Mouse (Mus musculus) neutrophil, adult 5-6 weeks (primary cell): ENCODE results near the gene Foxb2. TPM values are rescaled to one million over a fixed set of nuclear protein-coding genes. Genes with fewer than 3 reads are reported as not detected.
"Not testable (repeated sequence)": the region's sequence is repeated elsewhere in the genome, so short reads cannot be mapped to it uniquely, and the experiment has no call there.

Experiments
- ATAC-seq: fragments of 151-379, 151-347 bp; 2 replicates; pipeline ENCODE4 v1.8.0; 2017; ENCODE audit warnings: mild to moderate bottlenecking, moderate TSS enrichment; ENCODE audit not compliant: insufficient number of reproducible peaks, poor library complexity, low FRiP score, severe bottlenecking; ENCODE audit errors: extremely low read depth
- total RNA-seq: library from RNA; stranded (forward); fragments of 200-1000 nt; gene quantifications from 2 replicates; pipeline ENCODE4 v1.2.3, GENCODE M21; 2017

Foxb2 gene
- total RNA-seq, result not detected in 2 replicates

- ATAC-seq, result no peak
Observed at GRCm38 (mm10) chr19:16873221-16873861, at the start of gene Foxb2. Gene Foxb2, minus strand, starts transcription at chr19:16873805.

DNA sequence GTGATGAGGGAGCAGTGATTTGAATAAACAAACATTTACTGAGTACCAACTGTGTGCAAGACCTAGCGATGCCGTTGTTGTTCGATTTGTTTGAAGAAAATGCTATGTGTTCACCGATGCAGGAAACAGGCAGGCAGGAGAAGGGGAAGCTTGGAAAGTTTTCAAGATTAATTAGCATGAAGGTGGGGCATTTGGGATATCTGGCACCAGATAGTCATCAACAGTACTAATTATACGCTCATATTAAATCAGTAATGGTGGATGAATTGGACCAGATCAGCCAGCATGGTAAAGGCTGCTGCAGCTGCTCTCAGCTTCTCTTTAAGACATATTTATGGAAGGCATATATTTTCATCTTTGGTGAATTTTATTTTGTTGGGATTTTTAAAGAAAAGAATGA lies 37.9 kb upstream of the Foxb2 start:
- ATAC-seq, result no peak

DNA sequence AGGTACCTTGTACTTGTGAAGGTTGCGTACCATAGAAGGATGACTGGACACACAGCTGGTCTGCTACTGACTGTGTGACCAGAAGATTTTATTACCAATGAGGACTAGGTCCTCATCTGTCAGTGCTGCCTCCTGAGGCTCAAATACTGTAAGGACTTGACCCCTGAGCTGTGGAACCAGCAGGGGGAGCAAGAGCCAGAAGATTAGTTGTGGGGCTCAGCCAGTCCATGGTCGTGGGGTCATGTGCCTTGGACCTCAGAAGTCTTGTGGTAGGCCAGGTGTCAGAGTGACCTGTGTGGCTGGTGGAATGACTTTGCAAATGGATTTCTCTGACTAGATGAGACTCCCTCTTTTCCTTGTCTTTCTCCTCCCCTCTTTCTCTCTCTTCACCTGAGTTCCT lies 29.5 kb upstream of the Foxb2 start:
- no peak for ATAC-seq

DNA sequence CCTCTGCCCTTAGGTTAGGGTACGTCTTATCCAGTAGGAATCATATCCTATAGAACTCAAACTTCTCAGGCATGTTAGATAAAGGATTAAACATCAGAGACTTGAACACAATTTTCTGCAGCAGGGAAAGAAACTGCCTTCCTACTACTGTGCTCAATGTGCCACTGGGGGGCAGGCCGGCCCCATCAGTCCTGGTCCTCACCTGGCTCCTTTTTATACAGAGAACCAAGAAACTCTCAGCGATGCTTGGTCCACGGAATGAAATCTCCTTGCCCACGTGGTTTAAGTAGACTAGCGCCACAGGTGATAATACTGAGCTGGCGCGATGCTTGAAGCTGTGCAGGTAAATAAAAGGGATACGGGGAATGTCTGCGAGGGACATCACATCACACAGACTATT lies 26.1 kb upstream of the Foxb2 start:
- ATAC-seq, result no peak

- ATAC-seq, result no peak
Observed at GRCm38 (mm10) chr19:16898576-16898975, 25.0 kb upstream of the Foxb2 start.

- ATAC-seq, result no peak
Observed at GRCm38 (mm10) chr19:16876458-16876770, 2.8 kb upstream of the Foxb2 start.

DNA sequence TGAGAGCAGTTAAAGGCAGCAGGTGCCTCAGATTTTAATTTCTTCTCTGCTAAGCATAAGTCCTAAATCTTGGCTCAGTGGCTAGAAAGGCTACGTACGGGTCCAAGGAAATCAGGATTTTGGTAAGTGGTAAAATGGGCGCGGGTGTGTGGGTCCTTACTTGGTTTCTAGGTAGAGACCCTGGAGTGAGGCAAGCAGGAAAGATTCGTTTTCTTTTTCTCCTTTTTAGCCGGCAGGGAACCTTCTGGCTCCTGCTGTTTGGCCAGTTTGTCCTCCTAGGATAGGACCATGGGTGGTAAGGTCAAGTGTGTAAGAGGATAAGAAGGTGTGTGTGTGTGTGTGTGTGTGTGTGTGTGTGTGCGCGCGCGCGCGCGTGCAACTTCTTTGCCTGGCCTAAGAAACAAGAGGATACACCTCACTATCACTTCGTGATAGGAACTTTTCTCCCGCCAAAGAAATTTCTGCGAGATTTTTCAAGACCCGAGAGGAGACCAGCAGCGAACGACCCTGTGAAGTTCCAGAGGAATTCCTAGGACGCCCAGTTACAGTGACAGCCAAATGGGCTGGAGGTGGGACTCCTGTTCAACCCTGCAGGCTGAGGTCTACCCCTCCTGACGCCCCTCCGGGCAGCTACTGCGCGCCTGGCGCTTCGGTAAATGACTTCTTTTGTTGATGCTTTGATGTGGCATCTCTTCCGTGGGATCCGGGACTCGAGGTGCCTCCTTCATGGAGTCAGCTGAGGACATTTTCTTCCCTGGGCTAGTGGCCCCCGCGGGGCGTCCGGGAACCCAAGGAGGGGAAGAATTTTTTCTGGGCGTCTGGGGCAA lies 2.2 kb upstream of the Foxb2 start:
- ATAC-seq, result no peak

- no peak for ATAC-seq
Observed at GRCm38 (mm10) chr19:16874991-16875540, 1.5 kb upstream of the Foxb2 start.

DNA sequence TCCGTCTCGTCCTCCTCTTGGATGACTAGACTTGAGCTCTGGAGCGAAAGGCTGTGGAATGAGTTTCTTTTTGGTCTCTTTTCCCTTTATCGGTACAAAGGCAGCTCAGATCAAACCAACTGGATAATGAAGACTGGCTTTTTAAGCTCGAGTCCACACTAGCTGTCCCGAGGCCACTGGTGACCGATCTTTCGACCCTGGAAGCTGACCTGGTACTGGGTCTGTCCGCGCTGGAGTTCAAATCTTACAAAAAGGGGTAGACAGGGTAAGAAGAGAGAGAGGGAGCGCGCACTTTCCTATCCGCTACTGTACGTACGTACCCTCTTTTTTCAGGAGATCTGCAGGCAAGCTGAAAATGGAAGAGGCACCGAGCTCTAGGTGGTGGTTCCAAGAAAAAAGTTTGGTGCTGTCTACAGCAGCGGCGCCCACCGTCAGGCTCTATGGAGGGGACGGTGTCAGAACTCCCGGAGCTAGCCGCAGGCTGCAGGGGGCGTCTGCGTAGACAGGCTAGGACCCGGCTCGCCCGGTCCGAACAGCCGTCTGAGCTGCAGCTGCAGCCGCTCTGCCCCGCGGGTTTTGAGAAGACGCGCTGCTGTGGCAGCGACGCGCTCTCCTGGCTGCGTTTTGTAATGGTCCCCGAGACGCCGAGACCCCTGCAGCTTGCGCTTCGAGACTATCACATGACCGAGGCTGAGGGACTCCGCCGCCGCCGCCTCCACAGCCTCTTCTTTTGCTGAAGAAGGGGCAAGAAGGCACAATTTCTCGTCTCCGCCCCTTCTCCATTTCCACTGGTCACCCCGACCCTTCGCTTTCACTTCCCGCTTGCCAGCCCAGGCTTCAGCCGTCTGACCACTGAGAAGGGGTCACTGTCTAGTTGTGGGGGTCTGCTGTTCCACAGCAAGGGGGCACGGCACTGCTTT lies 597 bp upstream of the Foxb2 start:
- ATAC-seq, result no peak

- no peak for ATAC-seq
Observed at GRCm38 (mm10) chr19:16872331-16873180, 1.0 kb downstream of the Foxb2 start.

- ATAC-seq, result no peak
Observed at GRCm38 (mm10) chr19:16871192-16871760, 2.3 kb downstream of the Foxb2 start.

GRCm38 (mm10) chr19:16870501-16871191 lies 3.0 kb downstream of the Foxb2 start:
- ATAC-seq, result no peak

- ATAC-seq, result no peak
Observed at GRCm38 (mm10) chr19:16868534-16868933, 5.1 kb downstream of the Foxb2 start.

- no peak for ATAC-seq
Observed at GRCm38 (mm10) chr19:16858646-16859045, 15.0 kb downstream of the Foxb2 start.

- ATAC-seq, result no peak
Observed at GRCm38 (mm10) chr19:16856752-16857151, 16.9 kb downstream of the Foxb2 start.

- ATAC-seq, result not testable (repeated sequence)
Observed at GRCm38 (mm10) chr19:16844091-16844490, 29.5 kb downstream of the Foxb2 start.

GRCm38 (mm10) chr19:16841516-16842249 lies 31.9 kb downstream of the Foxb2 start:
- no peak for ATAC-seq
